Mouse (Mus musculus) E14TG2a.4 (cell line): Measurements from ENCODE around the gene Shbg.

Experiments
- CTCF ChIP-seq: conservative IDR thresholded peaks from 2 replicates; pipeline ENCODE4 v1.5.1; 2014; ENCODE audit warnings: low read length
- NANOG ChIP-seq: IDR thresholded peaks from 2 replicates; pipeline ENCODE4 v1.6.1; 2014; ENCODE audit warnings: borderline replicate concordance, low read length, mixed read lengths
- POU5F1 ChIP-seq: IDR thresholded peaks from 2 replicates; pipeline ENCODE4 v1.6.1; 2014; ENCODE audit warnings: low read length, borderline replicate concordance

DNA sequence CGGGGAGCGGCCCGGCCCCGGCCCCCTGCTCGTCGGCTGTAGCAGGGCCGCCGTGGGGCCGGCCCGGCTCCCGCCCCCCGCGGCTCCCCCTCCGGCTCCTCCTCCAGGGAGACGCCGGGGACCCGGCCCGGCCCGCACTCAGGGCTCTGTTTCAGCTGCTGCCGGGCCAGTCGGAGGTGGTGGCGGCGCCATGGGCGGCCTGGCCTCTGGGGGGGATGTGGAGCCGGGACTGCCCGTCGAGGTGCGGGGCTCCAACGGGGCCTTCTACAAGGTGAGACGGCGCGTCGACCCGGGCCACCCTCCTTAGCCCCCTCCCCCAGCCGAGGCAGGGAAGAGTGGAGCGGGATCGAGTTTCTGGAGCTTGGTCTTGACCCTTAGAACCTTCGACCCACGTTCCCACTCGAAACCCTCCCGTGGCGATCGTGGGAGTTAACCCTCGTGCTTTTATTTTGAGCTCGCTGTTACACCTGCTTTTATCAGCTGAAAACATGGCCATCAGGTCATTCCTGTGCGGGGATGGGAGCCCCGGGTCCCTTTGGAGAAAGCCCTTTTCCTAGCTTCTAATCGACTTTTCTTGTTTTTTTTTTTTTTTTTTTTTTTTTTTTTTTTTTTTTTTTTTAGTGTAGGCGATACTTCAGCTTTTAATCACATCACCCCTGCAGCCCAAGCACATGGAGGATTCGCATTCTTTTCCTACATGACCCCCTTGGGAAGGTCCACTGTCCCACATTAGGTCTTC lies 15.6 kb upstream of the Shbg start:
- TF ChIP-seq CTCF (no peak), NANOG (no peak), POU5F1 (no peak)
